In genomic region chr6:50263670-50264069, GRCm38 (mm10) we compare ENCODE assay signal across 8 mouse cellular contexts. TPM values are rescaled to one million over a fixed set of nuclear protein-coding genes. Genes with fewer than 3 reads are reported as not detected.
DNase-seq lines count a peak whose midpoint lies in the region; ATAC-seq and TF ChIP-seq lines count a peak whose summit lies in the region.

Gene Gsdme, minus strand, starts transcription at chr6:50263862.

- no peak for TF ChIP-seq EP300 in liver, postnatal 0 days (IDR thresholded peaks at IDR 0.05; ENCODE audit: low read depth)

- H3K4me3 ChIP-seq in heart, embryonic 14.5 days (ENCODE audit: control insufficient read depth in 1 of 2, insufficient read depth in 1 of 2, low read depth in 1 of 2, low read length in 2 of 2): no peak within 1 kb of the TSS
- H3K4me3 ChIP-seq in hindbrain, embryonic 13.5 days: no peak within 1 kb of the TSS
- no peak within 1 kb of the TSS for H3K4me3 ChIP-seq in liver, postnatal 0 days (ENCODE audit: low read depth, low read length)

- H3K9me3 ChIP-seq in heart, embryonic 14.5 days (ENCODE audit: control insufficient read depth, low read length): no peaks in the 10 kb centered on the region
- H3K9me3 ChIP-seq in hindbrain, embryonic 13.5 days: no peaks in the 10 kb centered on the region
- no peaks in the 10 kb centered on the region for H3K9me3 ChIP-seq in liver, postnatal 0 days (ENCODE audit: low read length)

- H3K4me1 ChIP-seq in heart, embryonic 14.5 days (ENCODE audit: control insufficient read depth in 2 of 2, insufficient read depth in 2 of 2, low read length in 2 of 2): peaks cover 0 to 2% of the 10 kb centered on the region in 2 experiments; a peak in 1 of 4 replicates
- peaks cover 32% of the 10 kb centered on the region for H3K4me1 ChIP-seq in hindbrain, embryonic 13.5 days (replicated peaks)
- H3K4me1 ChIP-seq in liver, postnatal 0 days (ENCODE audit: insufficient read depth): peaks cover 8% of the 10 kb centered on the region; the same call in 1 of the 2 replicates

- H3K27me3 ChIP-seq in heart, embryonic 14.5 days (ENCODE audit: control insufficient read depth, insufficient read depth, low read length): no peaks in the 10 kb centered on the region
- no peaks in the 10 kb centered on the region for H3K27me3 ChIP-seq in hindbrain, embryonic 13.5 days
- no peaks in the 10 kb centered on the region for H3K27me3 ChIP-seq in liver, postnatal 0 days (ENCODE audit: insufficient read depth, low read length)

- no peak for TF ChIP-seq CTCF in liver, postnatal 0 days (IDR thresholded peaks at IDR 0.05; ENCODE audit: low read depth)

- intact Hi-C loops in heart, postnatal 10 days (cut with DNase I): no loop called here

- no peak within 1 kb of the TSS for H3K9ac ChIP-seq in heart, embryonic 14.5 days (ENCODE audit: low read length)
- no peak within 1 kb of the TSS for H3K9ac ChIP-seq in hindbrain, embryonic 13.5 days
- H3K9ac ChIP-seq in liver, postnatal 0 days (replicated peaks): no peak within 1 kb of the TSS

- no peak within 1 kb of the TSS for H3K27ac ChIP-seq in heart, embryonic 14.5 days (replicated peaks in 1 of 2; ENCODE audit: control insufficient read depth in 1 of 2, insufficient read depth in 1 of 2, low read depth in 2 of 2, low read length in 2 of 2)
- no peak within 1 kb of the TSS for H3K27ac ChIP-seq in hindbrain, embryonic 13.5 days
- H3K27ac ChIP-seq in liver, postnatal 0 days (ENCODE audit: low read depth): no peak within 1 kb of the TSS

- ATAC-seq in heart, embryonic 14.5 days (ENCODE audit: insufficient number of reproducible peaks, insufficient read depth, low FRiP score, low read depth): no peak
- ATAC-seq in activated CD4-positive, CD25-positive, alpha-beta regulatory T cell, adult 4 months: no peak
- ATAC-seq in hindbrain, embryonic 13.5 days (ENCODE audit: low FRiP score): no peak
- no peak for ATAC-seq in liver, postnatal 0 days

- H3K36me3 ChIP-seq in heart, embryonic 14.5 days (ENCODE audit: control insufficient read depth, insufficient read depth, low read length): no peaks in the 10 kb centered on the region
- no peaks in the 10 kb centered on the region for H3K36me3 ChIP-seq in hindbrain, embryonic 13.5 days
- H3K36me3 ChIP-seq in liver, postnatal 0 days (replicated peaks; ENCODE audit: insufficient read depth, low read length): no peaks in the 10 kb centered on the region

- 62% methylated on average over 6 of the region's 6 CpGs for WGBS in heart, embryonic 14.5 days
- 83% methylated on average over 6 of the region's 6 CpGs for WGBS in hindbrain, embryonic 13.5 days
- 63% methylated on average over 6 of the region's 6 CpGs for WGBS in liver, postnatal 0 days (ENCODE audit: insufficient replicate concordance)

- no peak for DNase-seq in heart, postnatal 10 days
- no peak for DNase-seq in liver, postnatal 0 days
- no peak for DNase-seq in cerebellum, adult 8-10 months
- DNase-seq in spleen, postnatal 10 days (ENCODE audit: low spot score in 2 of 2): no peak
- DNase-seq in cerebellum, postnatal 14 days: no peak

- H3K4me2 ChIP-seq in heart, embryonic 14.5 days (ENCODE audit: low read length): no peak within 1 kb of the TSS
- H3K4me2 ChIP-seq in hindbrain, embryonic 13.5 days: no peak within 1 kb of the TSS
- no peak within 1 kb of the TSS for H3K4me2 ChIP-seq in liver, postnatal 0 days (ENCODE audit: low read depth, low read length)

RNA-seq across cellular contexts. Expression of gene Gsdme, which starts in this region (rescaled TPM):
- 37.7 and 39.8 TPM in 2 replicates for polyA plus RNA-seq in heart, embryonic 14.5 days (2014; fragmentation: Nextera tagmentation; extraction: Ambion mirVana)
- under 1 TPM; 0.41 to 0.62 TPM for total RNA-seq in heart, postnatal 10 days (2021)
- polyA plus RNA-seq in activated CD4-positive, CD25-positive, alpha-beta regulatory T cell, adult 4 months (2017; shearing (Covaris generic)): 10 to 100 TPM; 16.9 to 17.6 TPM
- 69.8 and 71.0 TPM in 2 replicates for polyA plus RNA-seq in hindbrain, embryonic 13.5 days (2015; fragmentation: Nextera tagmentation; extraction: Ambion mirVana)
- 15.7 and 18.1 TPM in 2 replicates for polyA plus RNA-seq in liver, postnatal 0 days (2015; fragmentation: Nextera tagmentation; extraction: Ambion mirVana)
